Mouse (Mus musculus) lung, adult 2 months (tissue): ENCODE measurements around the gene T.

Experiments
- CTCF ChIP-seq: fragments of 200-500 bp; IDR thresholded peaks from 2 replicates; pipeline ENCODE4 v1.5.1; 2011; ENCODE audit warnings: mild to moderate bottlenecking, low read length, control low read depth; ENCODE audit not compliant: insufficient read depth
- POLR2A ChIP-seq: fragments of 200-500 bp; IDR thresholded peaks from 2 replicates; pipeline ENCODE4 v1.6.1; 2011; ENCODE audit warnings: low read depth, mild to moderate bottlenecking, control low read depth, low read length, borderline replicate concordance; ENCODE audit errors: extremely low read depth

- peak; percentile 64 for TF ChIP-seq CTCF
- TF ChIP-seq POLR2A: no peak
Measured at GRCm38 (mm10) chr17:8468716-8469344, 34.6 kb downstream of the T start.
